Mouse (Mus musculus): ENCODE measurements around the gene Zkscan14.

- no peak for TF ChIP-seq CTCF (IDR thresholded peaks at IDR 0.05; ENCODE audit: extremely low read depth, insufficient read depth, low read length)
- TF ChIP-seq POLR2A (IDR thresholded peaks at IDR 0.05; ENCODE audit: extremely low read depth, insufficient read depth, low read length), result no peak
These were observed 17.0 kb upstream of the Zkscan14 start for GRCm38 (mm10) chr5:145218671-145219070.
